Mouse (Mus musculus): Measurements from ENCODE around the gene Ube4a. TPM values are rescaled to one million over a fixed set of nuclear protein-coding genes. Genes with fewer than 3 reads are reported as not detected.

Ube4a gene
- total RNA-seq, 2 experiments from 2014 or later = 41.2 to 43.0 TPM

DNA sequence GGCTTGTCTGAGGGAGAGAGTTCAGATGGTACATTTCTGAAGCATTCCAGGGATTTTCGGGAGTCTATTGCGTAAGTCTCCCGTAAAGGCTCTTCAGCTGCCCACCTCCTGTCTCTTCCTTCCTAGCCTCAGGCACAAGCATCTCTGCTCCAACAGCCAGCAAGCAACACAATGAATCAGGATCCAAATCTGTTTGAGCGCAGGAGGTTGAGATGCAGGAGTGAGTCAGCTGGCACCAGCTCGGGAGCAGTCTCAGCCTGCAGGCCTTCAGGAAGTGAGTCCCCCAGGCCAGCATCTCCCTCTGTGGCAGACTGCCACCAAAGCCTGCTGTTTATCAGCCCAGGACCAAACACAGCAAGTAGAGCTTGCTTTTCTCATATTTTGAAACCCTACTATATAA is 60.4 kb downstream of the Ube4a start:
- peak in 1 of 2 experiments; percentile 20 for DNase-seq (ENCODE audit: low spot score in 2 of 2)

DNA sequence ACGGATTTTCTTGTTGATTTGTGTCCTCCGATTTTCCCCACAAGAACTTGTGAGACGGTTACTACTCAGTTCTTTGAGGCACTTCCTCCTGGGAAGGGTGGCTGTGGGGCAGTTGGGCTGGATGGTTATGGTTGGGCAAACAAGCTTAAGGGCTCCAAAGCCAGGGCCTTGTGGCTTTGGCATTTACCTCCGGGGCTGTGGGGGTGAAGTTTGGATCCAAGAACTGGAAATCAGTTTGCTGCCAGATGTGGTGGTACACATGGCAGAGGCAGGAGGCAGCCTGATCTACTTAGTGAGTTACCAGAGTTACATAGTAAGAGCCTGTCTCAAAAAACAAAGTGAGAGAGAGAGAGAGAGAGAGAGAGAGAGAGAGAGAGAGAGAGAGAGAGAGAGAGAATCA is 61.5 kb downstream of the Ube4a start:
- no peak for DNase-seq (ENCODE audit: low spot score in 2 of 2)

DNA sequence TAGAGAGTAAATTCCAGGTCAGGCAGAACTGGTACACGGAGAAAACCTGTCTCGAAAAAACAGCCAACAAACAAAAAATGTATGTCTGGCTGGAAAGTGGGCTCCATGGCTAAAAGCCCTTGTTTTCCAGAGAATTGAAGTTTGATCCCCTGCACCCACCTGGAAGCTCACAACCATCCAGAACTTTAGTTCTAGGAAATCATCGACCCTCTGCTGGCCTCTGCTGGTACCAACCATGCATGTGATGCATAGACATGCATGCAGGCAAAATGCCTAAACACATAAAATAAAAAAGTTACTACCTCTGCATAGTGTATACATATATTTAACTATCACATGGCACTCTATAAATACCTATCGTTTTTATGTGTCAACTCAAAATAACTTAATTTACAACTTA is 65.0 kb downstream of the Ube4a start:
- no peak for DNase-seq (ENCODE audit: low spot score in 2 of 2)

DNA sequence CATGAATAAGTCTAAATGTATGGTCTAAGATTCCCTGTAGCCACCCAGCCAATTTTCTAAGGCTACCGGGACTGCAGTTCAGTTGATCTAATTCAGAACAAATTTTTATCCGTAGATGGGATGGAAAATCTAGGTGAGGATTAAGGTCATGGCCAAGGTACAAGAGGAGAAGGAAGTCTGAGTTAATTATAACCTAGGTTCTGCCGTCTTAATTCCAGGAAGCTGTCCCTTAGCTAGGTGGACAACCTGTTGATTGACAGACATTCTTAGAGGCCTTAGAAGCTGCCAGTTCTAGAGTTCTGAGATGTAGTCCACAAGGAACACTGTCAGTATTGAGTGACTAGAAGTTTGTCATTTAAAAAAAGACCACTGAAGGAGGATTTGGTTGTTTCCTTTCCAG is 65.7 kb downstream of the Ube4a start:
- DNase-seq (ENCODE audit: low spot score in 2 of 2) = no peak

DNA sequence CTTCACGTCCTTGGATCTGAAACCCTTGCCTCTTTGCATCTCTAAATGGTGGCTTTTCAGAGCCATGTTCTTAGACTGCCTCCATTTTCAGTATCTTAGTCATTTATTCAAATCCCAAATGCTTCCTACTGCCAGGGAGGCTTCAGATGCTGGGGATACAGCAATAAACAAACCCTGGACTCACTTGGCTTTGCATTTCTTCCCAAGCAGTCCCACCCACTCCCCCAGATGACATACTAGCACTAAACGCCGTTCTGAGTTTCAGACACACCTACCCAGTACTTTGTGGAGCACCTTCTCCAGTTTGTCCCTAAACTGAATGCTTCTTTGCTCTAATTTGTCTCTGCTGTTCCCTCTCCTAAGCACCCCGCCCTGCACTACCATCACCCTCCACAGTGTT is 68.4 kb downstream of the Ube4a start:
- no peak for DNase-seq (ENCODE audit: low spot score in 2 of 2)

DNA sequence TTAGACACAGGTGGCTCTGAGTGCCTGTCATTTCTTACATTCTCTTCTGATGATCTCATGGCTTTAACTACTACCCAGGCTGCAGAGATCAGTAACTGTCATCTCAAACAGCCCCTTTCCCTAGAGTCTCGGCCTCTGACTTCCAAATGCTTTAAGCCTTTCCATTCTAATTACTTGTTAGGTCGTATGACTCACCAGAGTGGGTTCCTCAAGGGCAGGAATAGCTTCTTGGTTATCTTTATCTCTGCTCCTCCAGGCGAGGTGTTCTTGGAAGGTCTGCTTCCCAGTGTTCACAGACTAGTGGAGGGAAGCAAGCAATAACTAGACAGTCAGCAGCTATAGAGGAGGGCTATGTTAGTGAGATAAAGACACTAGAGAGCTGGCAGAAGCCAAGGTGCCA is 72.7 kb downstream of the Ube4a start:
- no peak for DNase-seq (ENCODE audit: low spot score in 2 of 2)

DNA sequence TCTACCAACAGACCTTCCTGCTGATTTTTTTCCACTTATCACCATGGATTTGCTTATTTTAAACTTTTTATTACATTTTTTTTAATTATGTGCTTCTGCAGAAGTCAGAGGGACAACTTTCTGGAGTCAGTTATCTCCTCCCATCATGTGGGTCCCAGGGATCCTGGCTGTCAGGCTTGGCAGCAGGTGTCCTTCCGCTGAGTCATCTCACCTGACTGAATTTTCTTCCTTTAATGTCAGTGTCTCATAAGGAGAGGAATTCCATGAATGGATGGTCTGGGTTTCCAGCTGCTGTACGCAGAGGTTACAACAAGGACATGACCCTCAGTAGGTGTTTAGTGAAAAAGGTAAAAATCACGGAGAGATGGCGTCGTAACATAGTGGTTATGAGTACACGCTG is 74.2 kb downstream of the Ube4a start:
- no peak for DNase-seq (ENCODE audit: low spot score in 2 of 2)

DNA sequence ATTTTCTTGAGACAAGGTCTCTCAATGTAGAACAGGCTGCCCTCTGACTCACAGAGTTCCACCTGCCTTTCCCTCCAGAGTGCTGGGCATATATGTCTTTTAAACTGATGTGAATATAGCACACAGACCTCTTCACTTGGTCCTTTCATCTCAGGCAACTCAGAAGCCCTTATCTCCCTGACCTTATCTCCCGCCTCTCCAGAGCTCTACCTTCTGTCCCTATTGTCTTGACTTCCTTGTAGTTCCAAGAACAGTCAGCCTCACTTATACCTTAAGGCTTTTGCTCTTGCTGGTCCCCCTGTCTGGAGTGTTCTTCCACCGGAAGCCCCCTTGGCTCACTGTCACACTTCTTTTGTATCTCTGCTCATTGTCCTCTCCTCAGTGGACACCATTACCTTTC is 75.3 kb downstream of the Ube4a start:
- no peak for DNase-seq (ENCODE audit: low spot score in 2 of 2)

DNA sequence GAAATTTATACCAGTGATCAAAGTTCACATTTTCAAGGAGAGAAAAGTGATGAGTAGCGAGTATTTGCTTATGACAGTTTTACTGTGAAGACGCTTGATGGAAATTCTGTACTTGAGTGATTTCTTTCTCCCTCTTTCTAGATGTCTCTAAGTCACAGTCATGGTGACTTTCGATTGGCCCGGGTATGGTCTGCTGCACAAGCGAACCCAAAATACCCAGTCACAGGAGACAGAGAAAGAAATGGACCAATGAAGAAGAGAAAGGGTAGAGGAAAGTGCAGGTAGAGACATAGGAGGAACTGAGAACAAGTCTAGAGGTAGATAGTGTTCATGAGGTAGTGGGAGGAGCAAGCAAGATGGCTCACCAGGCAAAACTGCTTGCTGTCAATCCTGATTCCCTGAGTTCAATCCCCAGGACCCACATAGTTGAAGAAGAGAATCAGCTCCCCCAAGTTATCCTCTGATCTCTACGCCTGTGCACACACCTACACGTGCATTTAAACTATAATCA is 77.2 kb downstream of the Ube4a start:
- DNase-seq (ENCODE audit: low spot score in 2 of 2) = no peak

DNA sequence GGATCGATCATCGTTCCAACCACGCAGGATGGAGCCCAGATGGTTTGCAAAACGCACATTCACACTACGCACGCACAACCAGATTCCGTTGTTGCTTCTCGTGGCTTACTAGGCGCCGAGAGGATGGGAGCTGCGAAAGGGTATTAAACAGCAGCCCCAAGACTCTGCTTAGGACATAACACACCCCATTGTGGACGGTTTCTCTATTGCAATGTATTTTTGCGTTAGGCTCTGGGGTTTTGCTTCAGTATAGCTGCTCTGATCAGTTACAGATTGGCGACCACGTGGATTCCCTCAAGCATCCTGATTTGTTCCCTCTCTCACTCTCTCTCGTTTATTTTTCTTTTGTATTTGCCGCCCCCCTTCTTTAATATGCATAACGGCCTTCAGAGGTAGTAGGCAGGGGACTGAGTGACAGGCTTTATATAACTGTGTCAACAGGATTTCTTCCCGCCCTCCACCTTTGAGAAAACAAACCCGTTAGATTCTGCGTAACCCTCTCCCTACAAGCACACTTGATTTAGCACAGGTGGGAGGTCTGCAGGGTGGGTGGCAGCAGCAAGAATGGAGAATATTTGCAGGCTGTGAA is 82.3 kb downstream of the Ube4a start:
- no peak for DNase-seq (ENCODE audit: low spot score in 2 of 2)

DNA sequence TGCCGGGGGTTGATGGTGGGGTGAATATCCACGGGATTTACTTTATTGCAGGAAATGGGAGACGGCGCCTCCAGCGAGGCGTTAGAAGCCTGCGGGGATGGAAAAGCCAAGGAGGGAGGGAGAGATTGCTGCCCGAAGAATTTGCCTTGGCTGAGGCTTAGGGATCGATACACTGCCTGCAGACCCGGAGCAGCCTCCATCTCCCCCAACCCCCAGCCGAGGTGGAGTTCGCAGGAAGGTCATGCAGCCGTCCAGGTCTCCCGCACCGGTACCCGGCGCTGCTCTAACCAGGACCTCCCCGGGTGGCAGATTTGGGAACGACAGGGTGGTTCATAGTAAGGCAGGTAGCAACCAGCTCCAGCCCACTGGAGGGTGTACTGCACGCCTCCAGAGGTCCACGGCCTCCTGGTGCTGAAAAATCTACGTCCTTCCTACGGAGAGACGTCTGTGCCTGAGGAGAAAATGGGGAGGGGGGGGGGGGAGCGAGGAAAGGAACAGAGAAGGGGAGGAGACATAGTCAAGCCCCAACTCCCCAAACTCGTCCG is 82.9 kb downstream of the Ube4a start:
- DNase-seq (ENCODE audit: low spot score in 2 of 2) = peak; percentile 27 to 30

DNA sequence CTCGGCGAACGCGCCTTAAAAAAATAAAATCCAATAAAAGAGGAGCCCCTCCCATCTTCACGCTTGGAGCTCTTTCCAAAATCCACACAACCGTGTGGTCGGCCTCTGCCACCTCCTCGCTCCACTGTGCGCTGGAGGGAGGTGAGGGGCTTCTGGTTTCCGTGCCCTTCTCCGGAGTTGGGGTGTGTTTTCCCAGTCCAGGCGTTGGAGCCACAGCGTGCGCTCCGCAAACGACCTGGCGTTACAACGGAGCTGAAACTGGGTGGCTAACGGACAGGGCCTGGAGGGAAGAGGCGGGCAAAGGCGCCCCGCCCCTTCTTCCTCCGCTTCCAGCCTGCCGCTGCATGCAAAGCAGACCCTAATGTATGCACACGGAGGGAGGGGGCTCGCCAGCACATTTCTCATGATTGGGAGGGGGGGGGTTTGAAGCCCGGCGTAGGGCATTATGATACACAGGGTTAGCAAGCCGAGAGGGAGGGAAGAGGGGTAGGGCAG is 83.4 kb downstream of the Ube4a start:
- DNase-seq (ENCODE audit: low spot score in 2 of 2) = peak; percentile 31 to 69

DNA sequence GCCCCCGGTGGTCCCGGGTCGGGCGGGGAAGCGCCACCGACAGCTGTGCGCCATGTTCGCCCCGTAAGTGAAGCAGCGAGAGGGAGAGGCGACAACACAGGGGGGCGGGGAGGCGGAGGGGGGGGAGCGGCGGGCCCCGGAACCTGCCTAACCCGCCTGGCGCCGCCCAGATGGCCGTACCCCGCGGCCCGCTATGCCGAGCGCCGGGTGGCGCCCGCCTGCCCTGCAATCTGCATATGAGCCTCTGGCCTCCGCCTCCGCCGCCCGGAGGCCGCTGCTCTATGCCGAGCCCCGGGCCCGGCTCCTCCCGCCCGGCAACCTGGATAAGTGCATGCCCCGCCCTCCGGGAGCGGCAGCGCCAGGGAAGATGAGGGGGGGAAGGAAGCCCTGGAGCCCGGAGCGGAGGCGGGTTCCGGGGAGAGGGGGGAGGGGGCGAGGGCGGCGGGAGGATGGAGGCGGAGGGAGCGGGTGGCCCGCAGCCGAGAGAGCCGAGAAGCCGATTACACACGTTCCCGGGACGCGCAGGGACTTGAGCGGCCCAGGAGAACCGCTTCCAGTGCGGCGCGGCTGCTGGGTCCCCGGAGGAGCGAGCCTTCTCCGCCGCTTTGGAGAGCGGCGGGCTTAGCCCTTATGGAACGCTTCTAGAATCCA is 84.1 kb downstream of the Ube4a start, which contains the start of gene Kmt2a:
Gene Kmt2a (minus strand): TSS at position 76 of the 651 bp plus-strand sequence.
- peak; percentile 97 to 99 for DNase-seq (ENCODE audit: low spot score in 2 of 2)

DNA sequence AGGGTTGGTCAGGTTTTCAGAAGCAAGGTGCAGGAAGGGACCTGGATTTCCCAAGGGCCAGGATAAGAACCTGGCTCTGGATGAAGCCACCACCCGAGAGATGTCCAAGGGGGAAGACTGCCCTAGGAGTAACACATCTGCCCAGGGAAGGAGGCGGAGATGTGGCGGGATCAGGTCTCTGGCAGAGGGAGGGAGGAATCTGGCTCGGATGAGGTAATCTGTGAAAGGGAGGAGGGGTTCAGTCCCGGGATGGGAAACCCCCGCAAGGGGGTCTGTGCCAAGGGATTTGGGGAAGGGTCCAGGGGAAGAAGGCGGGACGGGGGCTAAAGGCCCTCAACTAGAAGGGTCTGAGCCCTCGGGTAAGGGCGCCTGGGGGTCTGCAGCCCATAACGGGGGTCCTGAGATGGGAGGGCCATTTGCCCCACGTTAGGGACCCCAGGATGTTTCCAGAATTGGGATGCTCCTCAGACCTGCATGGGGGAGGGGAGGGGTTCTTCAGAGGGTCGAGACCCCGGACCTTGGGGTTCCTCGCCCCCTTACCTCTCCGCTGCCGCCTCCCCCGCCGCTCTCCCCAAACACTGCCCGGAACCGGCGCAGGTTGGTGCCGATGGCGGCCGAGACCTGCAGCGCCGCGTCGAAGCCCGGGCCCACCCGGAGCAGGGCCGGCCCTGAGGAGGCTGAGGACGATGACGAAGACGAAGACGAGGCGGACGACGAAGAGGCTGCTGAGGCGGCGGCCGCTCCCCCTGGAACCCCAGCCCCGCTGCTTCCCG is 84.9 kb downstream of the Ube4a start:
- peak; percentile 25 to 31 for DNase-seq (ENCODE audit: low spot score in 2 of 2)

DNA sequence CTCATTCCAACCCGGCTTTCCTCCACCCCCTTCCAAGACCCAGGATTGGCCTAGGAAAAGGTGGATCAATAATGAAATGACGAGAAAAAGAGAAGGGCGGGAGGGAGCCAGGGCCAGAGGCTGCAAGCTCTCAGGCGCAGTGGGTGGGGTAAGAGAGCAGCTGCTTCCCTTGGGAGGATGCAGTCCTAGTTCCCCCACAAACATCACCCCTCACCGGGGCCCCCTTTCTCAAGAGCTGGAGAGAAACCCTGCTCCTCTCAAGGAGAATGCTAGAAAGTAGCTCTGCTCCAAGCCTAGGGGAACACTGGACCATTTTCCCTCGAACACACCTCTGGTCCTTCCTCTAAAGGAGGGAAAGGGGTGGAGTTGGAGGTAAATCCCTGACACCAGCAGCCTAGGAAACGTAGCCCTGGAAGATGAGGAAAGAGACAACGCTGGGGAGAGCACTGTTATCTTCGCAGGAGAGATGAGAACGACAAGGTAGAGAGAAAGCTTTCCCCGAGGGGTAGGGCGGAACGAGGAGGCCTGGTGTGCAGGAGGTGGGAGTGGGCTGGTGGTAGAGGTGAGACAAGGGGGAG is 85.6 kb downstream of the Ube4a start:
- DNase-seq (ENCODE audit: low spot score in 2 of 2) = peak in 1 of 2 experiments; percentile 24

DNA sequence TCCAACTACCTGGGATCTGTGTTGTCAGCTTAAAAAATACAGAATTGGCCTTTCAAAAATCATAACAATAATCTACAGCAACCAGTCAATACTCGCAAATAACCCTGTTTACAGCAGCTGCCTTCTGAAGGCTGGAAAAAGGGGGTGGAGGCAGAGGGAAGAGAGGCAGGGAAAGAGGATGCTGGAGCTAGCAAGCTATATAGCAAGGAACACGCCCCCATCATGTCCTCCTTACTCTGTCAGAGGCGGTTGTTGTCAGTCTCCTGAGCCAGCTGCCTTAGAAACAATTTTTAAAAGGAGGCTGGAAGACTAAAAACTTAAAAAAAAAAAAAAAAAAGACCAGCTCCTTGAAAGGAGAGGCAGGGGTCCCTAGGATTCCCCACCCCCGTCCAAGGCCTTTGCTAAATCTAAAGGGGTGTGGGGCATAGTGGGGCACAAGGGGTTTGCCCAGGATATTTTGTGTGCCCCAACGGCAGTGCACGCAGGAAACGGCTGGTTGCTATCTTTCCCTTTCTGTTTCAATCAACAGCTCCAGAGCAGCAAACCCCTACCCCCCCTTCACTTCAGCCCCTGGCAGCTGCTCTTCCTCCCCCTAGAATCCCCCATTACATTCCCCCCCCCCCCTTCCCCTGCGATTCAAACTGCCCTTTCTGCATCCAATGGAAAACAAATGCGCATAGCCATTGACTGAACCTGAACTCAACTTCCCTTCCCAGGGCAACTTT is 86.5 kb downstream of the Ube4a start:
- no peak for DNase-seq (ENCODE audit: low spot score in 2 of 2)

DNA sequence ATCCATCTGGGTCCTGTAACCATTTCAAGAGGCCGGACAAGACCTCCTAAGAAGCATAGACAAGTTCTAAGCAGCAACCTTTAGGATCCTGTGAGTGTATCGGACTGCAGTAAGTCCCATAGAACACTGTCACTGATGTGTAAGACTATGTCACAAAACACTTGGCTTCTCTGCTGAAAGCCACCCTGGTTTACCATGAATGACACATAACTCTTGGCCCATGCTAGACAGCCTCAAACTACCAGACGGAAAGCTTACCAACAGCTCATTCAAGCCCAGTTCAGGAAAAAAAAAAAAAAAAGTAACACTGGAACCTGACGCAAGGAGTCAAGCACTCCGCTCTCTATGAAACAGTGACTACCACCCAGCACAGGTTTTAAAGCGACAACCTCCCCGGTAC is 87.7 kb downstream of the Ube4a start:
- DNase-seq (ENCODE audit: low spot score in 2 of 2) = no peak

DNA sequence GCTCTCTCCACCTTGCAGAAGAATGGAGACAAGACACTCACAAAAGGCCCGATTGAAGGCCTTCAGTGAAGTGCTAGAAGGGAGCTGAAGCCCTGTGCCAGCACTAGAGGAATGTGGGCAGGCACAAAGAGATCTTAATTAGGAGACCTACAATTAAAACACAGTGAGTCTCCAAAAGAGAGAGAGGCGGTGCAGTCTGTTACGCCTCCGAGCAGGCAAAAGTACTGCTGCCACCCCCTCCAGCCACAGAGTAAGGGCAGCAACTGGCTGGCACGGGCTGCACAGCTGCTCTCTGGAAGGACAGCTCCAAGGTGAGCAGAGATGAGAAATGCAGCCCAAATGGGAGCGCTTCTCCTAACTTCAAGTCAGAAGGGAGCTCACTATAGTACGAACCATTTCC is 89.9 kb downstream of the Ube4a start:
- no peak for DNase-seq (ENCODE audit: low spot score in 2 of 2)

DNA sequence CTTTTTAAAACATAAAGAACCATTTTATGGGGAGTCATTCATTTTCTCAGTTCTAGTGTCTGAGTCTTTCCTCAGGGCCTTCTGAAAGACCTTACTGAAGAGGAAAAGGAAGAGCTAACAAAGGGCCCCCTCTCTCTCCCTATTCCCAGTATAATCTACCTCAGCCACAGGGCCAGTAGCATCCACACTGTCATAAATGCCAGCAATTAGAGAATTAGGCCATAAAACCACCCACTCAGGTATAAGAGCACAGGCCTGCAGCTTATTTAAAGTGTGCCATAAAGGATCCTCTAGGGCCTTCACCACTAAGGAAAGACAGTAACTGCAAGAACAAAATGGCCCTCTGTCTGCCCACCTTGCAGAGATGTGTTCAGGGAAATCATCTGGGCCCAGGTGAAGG is 91.2 kb downstream of the Ube4a start:
- no peak for DNase-seq (ENCODE audit: low spot score in 2 of 2)

DNA sequence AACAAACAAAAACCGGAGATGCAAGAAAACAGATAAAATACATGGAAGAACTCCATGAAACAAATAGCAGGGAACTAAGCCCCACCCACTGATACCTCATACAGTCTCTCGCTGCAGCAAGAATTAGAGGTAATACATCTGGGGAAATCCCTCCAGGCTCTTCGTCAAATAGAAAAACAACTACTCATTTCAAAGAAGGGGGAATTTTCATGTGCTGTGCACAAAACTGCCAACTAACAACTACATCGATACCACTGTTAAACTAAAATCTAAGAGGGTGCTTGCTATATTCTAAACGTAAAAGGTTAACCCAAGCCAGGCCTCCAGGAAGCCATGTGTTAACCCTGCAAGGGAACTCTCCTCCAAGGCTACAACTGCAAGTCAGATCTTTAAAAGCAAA is 91.7 kb downstream of the Ube4a start:
- DNase-seq (ENCODE audit: low spot score in 2 of 2) = no peak
